Mouse (Mus musculus) frontal cortex, adult (tissue): ENCODE data around the gene Cacna1a.
"Not testable (repeated sequence)": the region's sequence is repeated elsewhere in the genome, so short reads cannot be mapped to it uniquely, and the experiment has no call there.

ENCODE experiments used
- ATAC-seq: cut with Nextera tagmentation; 2 replicates; pipeline ENCODE4 v1.9.2; 2017; ENCODE audit warnings: mild to moderate bottlenecking, moderate library complexity, mixed read lengths; ENCODE audit not compliant: low TSS enrichment

Cacna1a gene

GRCm38 (mm10) chr8:84592015-84592662 is 203.9 kb downstream of the Cacna1a start:
- ATAC-seq: peak; percentile 35; the same call in 1 of the 2 replicates

GRCm38 (mm10) chr8:84593143-84593542 is 204.9 kb downstream of the Cacna1a start:
- no peak for ATAC-seq

- peak; percentile 39 for ATAC-seq
Observed at GRCm38 (mm10) chr8:84594099-84594780, 206.0 kb downstream of the Cacna1a start.

GRCm38 (mm10) chr8:84595648-84596047 is 207.4 kb downstream of the Cacna1a start:
- ATAC-seq: no peak

GRCm38 (mm10) chr8:84599401-84599800 is 211.2 kb downstream of the Cacna1a start:
- ATAC-seq: no peak

- no peak for ATAC-seq
Observed at GRCm38 (mm10) chr8:84600311-84600907, 212.2 kb downstream of the Cacna1a start.

- no peak for ATAC-seq
Observed at GRCm38 (mm10) chr8:84601221-84601751, 213.0 kb downstream of the Cacna1a start.

GRCm38 (mm10) chr8:84614512-84615223 is 226.4 kb downstream of the Cacna1a start:
- no peak for ATAC-seq

- 0 out of 2 replicates have a peak, but pooled peaks have one; percentile 2 for ATAC-seq
Observed at GRCm38 (mm10) chr8:84615666-84616485, 227.6 kb downstream of the Cacna1a start.

GRCm38 (mm10) chr8:84617005-84617404 is 228.8 kb downstream of the Cacna1a start:
- ATAC-seq: peak; percentile 66

- no peak for ATAC-seq
Observed at GRCm38 (mm10) chr8:84621102-84621625, 232.9 kb downstream of the Cacna1a start.

- not testable (repeated sequence) for ATAC-seq
Observed at GRCm38 (mm10) chr8:84623425-84623824, 235.2 kb downstream of the Cacna1a start.

- no peak for ATAC-seq
Observed at GRCm38 (mm10) chr8:84629586-84629985, 241.3 kb downstream of the Cacna1a start.

- ATAC-seq: no peak
Observed at GRCm38 (mm10) chr8:84630145-84630544, 241.9 kb downstream of the Cacna1a start.

GRCm38 (mm10) chr8:84631813-84632212 is 243.6 kb downstream of the Cacna1a start:
- no peak for ATAC-seq

GRCm38 (mm10) chr8:84633841-84634584 is 245.8 kb downstream of the Cacna1a start:
- no peak for ATAC-seq

- ATAC-seq: 0 out of 2 replicates have a peak, but pooled peaks have one; percentile 1
Observed at GRCm38 (mm10) chr8:84634849-84635304, 246.6 kb downstream of the Cacna1a start.

- no peak for ATAC-seq
Observed at GRCm38 (mm10) chr8:84635397-84636050, 247.3 kb downstream of the Cacna1a start.

- no peak for ATAC-seq
Observed at GRCm38 (mm10) chr8:84636051-84636691, 247.9 kb downstream of the Cacna1a start.
